Mouse (Mus musculus) G1E-ER4 (cell line): ENCODE data around the gene Sppl3. TPM values are rescaled to one million over a fixed set of nuclear protein-coding genes. Genes with fewer than 3 reads are reported as not detected.

Experiments
- GATA1 ChIP-seq: IDR thresholded peaks from one replicate; pipeline ENCODE4 v1.8.0; 2012; ENCODE audit warnings: low read length, inconsistent platforms
- polyA plus RNA-seq: library from polyadenylated mRNA; stranded (reverse); fragments of >175 nt; gene quantifications from 2 replicates; pipeline ENCODE4 v1.2.3, GENCODE M21; 2012

Sppl3 gene
- polyA plus RNA-seq: 27.2 and 31.9 TPM in 2 replicates

DNA sequence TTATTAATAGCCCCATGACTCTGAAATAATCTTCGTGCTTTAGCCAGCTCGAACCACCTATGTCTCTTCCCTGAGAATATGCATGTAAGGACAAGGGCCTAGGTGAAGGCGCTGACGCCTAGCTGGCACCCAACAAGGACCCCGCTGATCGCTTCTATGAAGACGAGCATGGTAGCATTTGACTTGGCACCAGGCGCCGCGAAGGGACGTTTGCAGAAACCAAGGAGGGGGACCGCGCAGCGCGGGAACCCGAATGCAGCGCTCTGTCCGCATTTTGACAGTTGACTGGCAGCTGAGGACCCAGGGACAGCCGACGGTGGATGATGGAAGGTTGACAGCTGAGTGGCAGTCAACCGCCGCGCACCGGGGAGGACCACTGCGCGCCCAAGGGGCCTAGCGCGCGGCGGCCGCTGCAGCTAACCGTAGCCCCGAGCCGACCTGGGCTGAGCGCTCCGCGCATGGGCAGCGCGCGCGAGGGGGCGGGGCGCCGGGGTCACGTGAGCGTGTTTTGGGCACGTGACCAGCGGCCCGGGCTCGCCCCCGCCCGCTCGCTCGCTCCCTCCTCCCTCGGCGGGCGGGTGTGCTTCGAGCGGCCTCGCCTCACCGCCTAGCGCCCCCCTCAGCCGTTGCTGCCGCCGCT is at the start of gene Sppl3:
TSS of gene Sppl3 (plus strand) at position 561 of the 640 bp plus-strand sequence.
- no peak for TF ChIP-seq GATA1

DNA sequence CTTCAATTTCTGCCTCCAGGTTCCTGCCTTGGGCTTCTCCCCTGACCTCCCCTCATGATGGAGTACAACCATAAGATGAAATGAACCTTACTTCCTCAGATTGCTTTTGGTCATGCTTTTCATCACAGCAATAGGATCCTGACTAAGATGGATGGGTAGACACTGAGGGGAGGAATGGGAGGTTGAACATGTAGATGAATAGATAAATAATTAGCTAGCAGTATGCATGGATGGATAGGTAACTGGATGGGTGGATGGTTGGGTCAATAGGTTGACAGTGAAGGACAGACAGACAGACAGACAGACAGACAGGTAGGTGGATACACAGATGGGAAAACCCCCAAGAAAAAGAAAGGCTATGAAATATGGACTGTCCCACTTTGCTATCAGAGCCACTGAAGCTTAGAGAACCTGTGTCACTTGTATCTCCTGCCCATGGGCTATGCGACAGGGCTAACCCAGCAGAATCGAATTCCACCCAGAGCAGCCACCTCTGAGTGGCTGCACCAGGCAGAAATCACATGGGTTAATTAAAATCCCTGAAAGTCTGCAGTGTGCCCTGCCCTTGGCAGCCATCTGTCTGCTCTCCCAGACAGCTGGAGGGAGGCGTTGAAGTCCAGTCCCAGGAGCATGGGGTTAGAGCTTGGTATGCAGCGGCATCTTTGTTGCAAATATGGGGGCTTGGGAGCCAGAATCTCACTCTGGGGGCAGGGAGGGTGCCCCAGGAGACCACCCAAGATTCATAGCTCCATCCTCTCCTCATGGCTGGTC is 49.2 kb upstream of the Sppl3 start:
- TF ChIP-seq GATA1: no peak

DNA sequence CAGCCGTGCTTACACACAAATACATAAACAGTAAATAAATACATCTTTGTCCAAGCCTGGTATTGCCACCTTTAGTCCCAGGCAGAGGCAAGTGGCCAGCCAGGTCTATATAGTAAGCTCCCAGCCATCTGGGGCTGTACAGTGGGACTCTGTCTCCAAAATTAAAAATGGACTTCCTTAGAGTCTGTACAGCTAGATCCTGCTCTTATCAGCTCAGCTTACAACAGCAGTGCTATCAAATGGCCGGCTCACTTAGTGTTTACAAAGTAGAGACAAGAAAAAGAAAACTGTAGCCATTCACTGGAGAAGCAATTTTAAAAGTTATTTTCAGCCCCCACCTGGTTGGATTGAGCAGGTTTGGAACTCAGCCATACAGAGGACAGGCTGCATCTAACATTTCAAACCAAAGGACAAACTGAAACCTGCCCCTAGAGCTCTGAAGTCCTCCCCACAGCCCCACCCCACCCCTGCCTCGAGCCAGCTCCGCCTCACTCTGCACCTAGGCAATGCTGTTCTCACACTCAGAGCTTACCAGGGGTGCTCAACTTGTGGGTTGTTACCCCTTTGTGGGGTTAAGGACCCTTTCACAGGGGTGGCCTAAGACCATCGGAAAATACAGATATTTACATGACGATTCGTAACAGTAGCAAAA is 46.5 kb upstream of the Sppl3 start:
- TF ChIP-seq GATA1: no peak

DNA sequence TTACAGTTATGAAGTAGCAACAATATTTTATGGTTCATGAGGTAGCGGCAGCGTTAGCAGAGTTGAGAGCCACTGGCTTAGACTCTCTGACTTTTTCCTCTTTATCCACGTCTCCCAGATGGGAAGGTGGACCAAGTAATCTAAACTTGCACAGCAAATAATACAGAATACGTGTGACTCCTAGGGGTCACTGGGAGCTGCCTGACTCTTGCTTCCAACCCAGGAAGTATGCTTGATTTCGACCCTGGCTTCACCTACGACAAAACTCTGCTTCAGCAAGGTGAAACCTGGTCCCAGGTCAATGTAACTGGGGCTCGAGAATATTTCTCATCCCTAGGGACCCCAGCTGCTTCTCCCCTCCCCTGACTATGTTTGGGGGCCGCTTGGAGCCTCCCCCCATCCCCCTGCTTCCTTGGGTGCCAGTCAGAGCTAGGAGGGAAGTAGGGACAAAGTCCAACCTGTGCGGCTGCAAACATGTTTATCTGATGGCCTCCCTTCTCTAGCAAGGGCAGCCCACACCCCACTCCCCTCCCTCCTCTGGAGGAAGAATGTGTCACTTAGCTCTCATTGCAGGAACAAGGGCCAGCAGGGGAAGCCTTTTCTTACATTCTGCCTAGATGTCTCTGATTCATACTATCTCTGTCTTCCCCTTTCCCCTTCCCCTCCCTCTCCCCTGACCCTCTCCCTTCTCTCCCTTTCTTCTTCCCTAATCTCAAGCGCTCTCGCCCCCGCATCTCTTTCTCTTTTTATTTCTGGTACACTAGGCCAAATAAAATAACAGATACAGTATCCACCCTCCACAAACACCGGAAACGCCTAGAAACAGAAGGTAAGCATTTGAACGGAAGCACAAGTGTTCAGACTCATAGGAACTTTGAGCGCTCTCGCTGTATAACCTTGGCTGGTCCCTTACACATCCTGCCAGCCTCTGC is 45.7 kb upstream of the Sppl3 start:
- no peak for TF ChIP-seq GATA1

DNA sequence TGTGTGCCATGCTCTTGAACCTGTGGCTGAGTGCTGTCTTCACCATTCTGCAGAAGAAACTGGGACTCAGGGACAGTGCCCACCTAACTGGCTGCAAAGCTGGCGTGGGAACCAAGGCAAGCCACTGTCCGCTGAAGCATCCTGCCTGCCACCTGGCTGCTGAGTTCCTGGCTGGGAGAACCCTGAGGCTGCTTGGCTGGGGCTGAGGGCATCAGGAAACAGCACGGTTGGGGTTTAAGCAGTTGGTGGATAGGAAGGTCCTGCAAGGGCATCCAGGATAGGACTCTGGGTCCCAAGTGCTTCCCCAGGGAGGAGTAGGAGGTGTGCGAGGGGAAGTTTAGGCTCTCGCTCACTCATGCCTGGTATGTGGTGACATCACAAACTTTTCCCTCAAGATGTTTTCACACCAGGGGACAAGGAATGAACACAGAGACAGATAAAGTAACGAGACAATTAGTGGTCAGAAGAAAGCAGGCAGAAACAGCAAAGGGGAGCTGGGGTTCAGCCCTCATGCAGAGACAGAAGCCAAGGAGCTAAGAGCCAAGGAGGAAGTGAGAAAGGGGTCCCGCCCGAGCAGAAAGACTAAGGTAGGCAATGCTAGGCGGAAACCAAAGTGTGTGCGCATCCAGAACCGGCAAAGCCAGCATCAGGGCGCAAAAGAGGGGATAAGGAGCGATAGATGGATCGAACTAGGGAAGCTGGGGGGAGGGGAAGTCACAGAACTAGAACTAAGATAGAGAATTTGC is 43.2 kb upstream of the Sppl3 start:
- TF ChIP-seq GATA1: no peak

DNA sequence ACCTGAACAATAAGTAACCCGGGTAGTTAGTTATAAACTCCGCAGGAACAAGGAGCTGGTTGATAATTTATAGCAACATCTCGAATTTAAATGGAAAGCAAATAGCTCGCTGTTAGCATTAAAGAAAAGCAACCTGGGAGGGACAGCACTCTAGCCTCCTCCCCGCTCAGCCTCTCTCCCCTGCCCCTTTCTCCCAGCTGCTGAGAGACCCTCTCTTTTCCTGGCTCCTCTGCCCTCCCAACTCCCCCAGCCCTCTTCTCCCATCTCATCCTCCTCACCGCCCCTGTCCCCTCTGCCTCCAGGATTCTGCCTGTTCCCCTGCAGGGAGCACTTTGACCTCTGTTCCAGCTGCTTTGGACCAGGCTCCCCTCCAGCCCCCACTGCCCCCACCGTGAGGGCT is 42.3 kb upstream of the Sppl3 start:
- no peak for TF ChIP-seq GATA1

DNA sequence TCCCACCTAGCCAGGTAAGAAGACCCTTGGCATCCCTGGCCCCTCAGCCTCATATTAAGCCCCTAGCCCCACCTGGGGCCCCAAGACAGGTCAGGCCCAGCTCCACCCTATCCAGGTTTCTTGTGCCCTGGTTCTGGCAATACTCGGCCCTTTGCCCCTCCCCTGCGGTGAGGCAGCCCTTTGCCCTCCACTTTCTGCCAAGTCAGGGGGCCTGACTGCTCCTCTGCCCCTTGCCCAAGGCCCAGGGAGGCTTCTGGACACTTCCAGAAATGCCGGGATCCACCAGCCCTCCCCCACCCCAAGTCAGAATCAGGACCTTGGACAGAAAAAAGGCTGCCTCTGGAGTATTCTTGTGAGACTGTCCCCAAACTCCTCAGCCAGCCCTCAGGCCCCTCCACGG is 41.9 kb upstream of the Sppl3 start:
- no peak for TF ChIP-seq GATA1

DNA sequence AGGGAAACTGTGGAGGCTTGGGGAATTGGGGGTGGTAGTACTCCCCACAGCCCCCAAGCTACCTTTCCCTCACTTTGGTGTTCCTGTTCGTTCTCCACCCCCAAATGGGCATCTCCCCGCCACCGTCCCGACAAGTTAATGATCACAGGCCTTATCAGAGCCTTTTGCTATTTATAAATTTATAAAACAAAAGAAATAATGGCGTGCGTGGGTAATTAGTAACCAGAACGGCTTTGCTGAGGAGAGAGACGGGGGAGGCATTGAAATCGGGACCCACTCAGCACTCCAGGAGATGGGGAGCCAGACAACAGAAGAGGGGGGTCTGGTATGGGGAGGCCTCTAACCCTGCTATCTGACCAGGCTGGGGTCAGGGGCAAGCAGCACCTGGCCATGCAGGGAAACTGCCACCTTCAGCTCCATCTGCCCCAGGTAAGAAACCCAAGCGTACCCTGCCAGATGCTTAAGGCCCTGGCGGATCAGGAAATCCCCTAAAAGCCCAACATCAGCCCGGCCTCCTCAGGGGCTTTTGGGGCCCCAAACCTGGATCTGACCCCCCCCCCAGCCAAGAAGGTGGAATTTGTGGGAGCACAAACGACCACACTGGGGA is 41.2 kb upstream of the Sppl3 start:
- TF ChIP-seq GATA1: no peak

DNA sequence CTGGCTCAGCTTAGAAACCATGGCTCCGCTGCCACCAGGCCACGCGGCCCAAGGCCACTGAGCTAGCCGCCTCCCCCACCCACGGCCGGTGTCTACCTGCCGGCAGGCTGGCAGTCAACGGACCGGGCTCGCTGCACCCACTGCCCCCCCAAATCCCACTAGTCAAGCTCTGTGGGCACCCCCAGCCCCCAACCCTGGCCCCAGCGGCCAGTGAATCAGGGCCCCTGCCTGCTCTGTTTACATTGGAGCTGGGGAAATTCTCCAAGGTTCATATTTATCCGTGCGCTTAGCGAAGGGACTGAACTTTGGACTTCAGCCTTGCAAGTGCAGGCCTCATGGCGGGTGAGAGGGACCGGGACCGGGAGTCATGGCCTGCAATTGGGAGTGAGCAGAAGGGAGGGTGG is 40.1 kb upstream of the Sppl3 start, which contains the start of gene Hnf1a:
TSS of gene Hnf1a (minus strand) at position 271 of the 404 bp plus-strand sequence.
- no peak for TF ChIP-seq GATA1

DNA sequence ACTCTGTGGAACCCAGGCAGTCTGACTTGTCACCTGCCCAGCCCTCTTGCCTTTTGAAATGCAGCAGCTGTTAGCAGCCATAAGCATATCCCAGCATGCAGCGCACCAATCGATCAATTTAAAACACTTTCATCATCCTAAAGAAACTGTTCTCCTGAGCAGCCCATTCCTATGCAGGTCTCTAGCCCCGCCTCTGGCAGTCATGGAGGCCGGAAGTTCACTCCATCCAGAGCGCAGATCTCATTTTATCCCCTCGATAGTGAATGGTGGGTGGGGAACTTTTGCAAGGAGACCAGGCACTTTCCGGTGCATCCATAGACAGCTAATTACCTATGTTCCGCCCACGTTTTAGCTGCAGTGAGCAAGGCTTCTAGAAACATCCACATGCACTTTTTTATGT is 38.7 kb upstream of the Sppl3 start:
- TF ChIP-seq GATA1: no peak

DNA sequence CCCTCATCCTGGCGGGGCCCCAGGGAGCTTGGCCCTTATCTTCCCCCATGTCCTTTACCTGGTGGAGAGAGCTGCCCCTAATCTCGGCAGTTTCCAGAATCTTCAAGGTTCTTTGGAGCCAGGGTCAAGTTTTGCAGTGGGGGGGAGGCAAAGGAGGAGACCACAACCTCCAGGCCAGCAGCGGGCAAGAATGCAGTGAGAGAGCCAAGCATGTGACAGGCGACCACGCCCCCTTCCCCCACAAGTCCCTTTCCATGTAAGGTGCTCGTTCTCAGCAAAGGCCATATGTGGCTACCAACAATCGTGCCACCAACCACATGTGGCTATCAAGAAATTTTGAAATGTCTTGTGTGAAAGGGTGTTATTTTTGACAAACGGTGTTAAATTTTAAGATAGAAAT is 37.8 kb upstream of the Sppl3 start:
- no peak for TF ChIP-seq GATA1

DNA sequence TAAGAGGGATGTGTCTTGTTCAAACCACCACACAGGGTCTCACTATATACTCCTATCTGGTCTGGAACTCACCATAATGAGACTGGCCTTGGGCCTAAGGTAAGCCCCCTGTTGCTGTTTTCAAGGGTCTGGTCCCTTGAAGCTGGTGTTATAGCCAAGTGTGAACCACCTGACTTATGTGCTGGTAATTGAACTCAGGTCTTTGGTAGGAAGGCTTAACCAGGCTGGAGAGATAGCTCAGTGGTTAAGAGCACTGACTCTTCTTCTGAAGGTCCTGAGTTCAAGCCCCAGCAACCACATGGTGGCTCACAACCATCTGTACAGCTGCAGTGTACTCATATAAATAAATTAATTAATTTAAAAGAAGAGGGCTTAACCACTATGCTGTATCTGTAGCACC is 34.0 kb upstream of the Sppl3 start:
- no peak for TF ChIP-seq GATA1

DNA sequence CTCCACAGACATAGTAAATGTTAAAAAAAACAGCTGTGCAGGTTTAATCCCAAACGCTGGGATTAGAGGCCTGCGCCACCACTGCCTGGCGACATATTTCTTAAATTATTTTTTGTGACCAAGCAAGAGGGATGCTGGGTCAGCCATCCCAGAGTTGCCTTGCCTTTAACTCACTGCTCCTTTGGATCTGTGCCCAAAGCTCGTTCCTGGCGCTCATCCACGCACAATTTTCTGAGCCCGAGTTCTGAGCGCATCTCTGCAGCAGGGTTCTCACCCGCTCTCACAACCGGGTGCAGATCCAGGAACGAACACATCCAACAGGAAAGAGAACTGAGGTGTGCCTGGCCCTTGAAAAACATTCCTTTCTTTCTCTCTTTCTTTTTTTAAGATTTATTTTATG is 32.5 kb upstream of the Sppl3 start:
- no peak for TF ChIP-seq GATA1

DNA sequence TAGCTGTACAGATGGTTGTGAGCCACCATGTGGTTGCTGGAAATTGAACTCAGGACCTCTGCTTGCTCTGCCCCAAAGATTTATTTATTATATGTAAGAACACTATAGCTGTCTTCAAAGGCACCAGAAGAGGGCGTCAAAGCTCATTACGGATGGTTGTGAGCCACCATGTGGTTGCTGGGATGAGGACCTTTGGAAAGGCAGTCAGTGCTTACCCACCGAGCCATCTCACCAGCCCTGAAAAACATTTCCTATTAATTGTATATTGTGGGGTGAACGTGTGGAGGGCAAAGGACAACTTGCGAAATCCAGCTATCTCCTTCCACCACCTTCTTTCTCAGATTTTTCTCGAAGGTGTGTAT is 32.1 kb upstream of the Sppl3 start:
- TF ChIP-seq GATA1: no peak
